Mouse (Mus musculus) thymus, postnatal 0 days (tissue): ENCODE data around the gene Sfi1. TPM values are rescaled to one million over a fixed set of nuclear protein-coding genes. Genes with fewer than 3 reads are reported as not detected.
A peak's percentile ranks its signal among the peaks of the same experiment; 100 is the strongest.
"Not testable (repeated sequence)": the region's sequence is repeated elsewhere in the genome, so short reads cannot be mapped to it uniquely, and the experiment has no call there.

Source experiments
- DNase-seq: peaks from one replicate; pipeline ENCODE4 v3.0.0-alpha.2; 2015; ENCODE audit warnings: low spot score
- polyA plus RNA-seq: library from polyadenylated mRNA; unstranded; fragments of >200 nt; fragmentation: Nextera tagmentation; extraction: Ambion mirVana; gene quantifications from 2 replicates; pipeline ENCODE4 v1.2.1, GENCODE M21; 2015

Sfi1 gene
- polyA plus RNA-seq, 1 experiment from 2014 or later, result 14.0 TPM

DNA sequence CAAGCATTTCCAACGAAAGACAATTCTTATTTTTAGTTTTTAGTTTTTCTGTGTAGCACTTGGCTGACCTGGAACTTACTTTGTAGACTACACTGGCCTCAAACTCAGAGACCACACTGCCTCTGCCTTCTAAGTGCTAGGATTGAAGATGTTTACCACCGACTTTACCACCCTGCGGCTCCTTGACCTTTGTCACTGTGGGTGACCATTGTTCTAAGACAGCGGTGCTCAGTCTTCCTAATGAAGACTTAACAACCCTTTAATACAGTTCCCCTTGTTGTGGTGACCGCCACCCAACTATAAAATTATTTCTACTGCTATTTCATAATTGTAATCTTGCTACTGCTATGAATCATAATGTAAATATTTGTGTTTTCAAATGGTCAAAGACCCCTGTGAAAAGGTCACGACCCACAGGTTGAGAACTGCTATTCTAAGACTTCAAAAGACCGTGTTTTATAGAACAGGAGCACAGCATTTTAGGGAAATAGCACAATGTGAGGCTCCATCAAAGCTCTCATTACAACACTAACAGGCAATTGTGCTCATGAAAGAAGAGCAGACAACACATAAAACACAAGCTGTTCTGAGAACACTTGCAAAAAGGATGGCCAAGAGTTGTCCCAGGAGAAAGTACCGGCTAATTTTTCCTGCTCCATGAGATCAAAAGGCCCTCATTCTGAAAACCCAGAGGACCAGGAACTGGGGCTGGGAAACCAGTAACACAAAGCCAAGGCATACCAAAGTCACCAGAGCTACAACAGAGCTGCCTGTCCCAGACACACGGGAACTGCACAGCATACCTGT, 47.7 kb downstream of the Sfi1 start:
- DNase-seq, result not testable (repeated sequence)

GRCm38 (mm10) chr11:3143984-3144383, 49.3 kb downstream of the Sfi1 start:
- DNase-seq, result not testable (repeated sequence)

- not testable (repeated sequence) for DNase-seq
Observed at GRCm38 (mm10) chr11:3142413-3142812, 50.9 kb downstream of the Sfi1 start.

- not testable (repeated sequence) for DNase-seq
Observed at GRCm38 (mm10) chr11:3140967-3141535, 52.2 kb downstream of the Sfi1 start.

DNA sequence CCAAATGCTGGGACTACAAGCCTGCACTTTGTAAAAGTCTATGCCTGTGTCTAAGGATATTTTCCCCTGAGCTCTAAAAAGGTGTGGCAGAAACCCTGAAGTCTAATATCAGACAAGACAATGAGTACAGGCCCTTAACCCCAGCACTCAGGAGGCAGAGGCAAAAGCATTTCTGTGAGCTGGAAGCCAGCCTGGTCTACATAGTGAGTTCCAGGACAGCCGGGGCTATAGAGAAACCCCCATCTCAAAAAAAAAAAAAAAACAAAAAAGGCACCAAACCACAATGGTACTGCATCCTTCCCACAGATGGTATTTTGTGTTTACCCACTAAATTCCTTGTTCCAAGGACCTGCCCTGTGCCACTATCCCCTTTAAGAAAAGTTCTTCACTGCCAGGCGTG, 54.9 kb downstream of the Sfi1 start:
- not testable (repeated sequence) for DNase-seq

DNA sequence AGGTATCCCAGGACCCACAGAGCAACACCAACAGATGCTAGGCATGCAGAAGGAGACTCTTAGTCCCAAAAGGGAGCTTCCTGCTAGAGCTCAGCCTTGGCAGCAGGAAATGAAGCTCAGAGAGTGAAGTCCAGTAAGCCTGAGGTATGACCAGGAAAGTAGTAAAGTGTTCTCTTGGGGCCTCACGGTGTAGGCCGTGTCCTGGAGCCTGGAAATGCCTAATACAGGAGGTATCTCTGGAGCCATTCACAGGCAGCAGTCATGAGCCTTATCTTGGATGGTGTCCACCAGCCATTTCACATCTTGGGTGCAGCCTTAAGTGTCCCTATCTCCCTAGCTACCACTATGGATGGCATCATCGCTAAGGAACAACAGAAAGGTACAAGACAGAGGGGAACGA, 56.0 kb downstream of the Sfi1 start:
- DNase-seq, result not testable (repeated sequence)

GRCm38 (mm10) chr11:3135956-3136355, 57.3 kb downstream of the Sfi1 start:
- not testable (repeated sequence) for DNase-seq

- not testable (repeated sequence) for DNase-seq
Observed at GRCm38 (mm10) chr11:3135391-3135790, 57.9 kb downstream of the Sfi1 start.

DNA sequence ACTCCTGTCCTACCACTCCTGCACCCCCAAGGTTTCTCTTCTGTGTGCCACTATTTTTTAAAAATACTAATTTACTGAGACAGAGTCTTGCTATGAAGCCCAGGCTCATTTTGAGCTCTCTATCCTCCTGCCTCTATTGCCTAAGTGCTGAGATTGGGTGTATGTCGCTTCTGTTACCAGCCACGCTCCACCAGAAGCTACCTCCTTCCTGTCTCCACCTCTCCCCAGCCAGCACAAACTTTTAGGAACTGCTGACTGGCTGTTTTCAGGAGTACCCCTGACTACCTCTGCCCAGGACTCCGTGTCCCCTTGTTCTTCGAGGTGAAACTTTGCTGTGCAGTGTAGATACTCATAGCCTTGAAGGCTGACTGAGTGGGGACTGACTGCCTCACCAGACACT, 59.9 kb downstream of the Sfi1 start:
- not testable (repeated sequence) for DNase-seq

GRCm38 (mm10) chr11:3132957-3133356, 60.3 kb downstream of the Sfi1 start:
- DNase-seq, result not testable (repeated sequence)

DNA sequence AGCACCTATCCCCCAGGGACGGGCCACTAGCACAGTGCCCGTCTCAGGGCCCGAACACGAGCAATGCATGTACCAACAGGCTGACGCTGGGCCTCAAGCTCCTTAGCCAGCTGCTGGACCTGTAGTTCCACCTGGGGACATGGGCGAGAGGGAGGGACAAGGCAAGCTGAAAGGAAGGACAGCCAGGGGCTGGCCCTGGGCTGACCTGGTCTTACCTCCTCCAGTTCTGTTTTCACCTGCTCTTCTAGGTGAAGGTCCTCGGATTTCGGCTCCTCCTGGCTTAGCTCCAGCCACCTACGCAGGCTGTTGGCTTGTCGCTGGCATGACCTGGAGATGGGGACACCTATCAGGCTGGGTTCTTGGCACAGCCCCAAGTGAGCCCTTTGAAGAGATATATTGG, 61.3 kb downstream of the Sfi1 start:
- not testable (repeated sequence) for DNase-seq

DNA sequence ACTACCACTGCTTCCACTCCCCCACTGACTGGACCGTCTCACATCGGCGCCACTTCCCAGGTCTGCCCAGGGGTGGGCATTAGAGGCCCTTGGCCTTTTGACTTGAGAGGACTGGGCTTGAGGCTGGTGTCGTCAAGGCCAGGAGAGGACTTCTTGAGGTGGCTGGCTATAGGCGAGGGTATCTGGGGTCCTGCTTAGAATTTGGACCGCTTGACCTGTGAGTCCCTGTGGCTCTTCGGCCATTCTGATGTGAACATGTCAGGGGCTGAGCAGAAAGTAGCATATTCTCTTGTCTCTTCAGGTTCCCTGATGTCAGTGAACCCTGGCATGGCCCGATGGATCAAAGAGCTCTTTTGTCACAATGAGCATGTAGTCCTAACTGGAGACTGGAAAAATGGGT, 63.4 kb downstream of the Sfi1 start:
- DNase-seq, result not testable (repeated sequence)

DNA sequence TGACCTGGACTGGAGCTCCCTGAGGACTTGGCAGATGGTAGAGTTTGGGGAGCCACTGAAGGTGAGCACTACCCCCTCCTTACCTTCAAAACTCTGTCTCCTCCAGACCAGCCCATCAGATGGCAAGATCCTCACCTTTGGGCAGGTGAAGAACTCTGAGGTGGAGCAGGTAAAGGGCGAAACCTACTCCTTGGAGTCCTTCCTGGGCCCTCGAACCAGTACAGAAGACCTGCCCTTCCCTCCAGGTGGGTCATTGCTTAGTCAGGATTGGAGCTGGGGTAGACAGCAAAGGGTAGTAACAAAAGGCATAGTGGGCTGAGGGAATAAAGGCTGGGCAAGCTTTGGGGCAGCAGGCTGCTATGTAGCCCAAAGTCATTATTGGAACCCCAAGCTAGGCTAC, 64.0 kb downstream of the Sfi1 start:
- DNase-seq, result not testable (repeated sequence)

DNA sequence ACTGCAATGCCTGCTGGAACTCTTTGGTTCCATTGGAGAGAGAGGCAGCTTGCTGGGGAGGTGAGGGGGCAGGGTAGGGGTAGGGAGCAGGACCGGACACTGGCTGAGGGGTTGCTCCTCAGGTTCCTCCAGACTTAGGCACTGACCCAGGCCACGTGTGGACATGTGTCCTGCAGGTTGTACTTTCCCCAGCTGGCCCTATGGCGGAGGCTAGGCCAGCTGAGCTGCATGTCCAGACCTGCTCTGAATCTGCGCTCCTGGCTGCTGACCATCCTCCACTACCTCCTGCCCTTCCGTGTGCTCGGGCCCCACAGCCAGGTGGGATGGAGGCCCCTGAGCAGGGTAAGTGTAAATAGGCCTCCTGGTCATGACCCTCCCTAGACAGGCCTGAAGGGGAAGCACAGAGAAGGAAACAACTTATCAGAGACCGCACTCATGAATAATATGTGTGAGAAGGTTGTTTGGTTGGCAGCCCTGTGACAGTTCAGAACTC, 65.9 kb downstream of the Sfi1 start:
- DNase-seq, result peak; percentile 37

- DNase-seq, result not testable (repeated sequence)
Observed at GRCm38 (mm10) chr11:3126478-3127302, 66.6 kb downstream of the Sfi1 start.

DNA sequence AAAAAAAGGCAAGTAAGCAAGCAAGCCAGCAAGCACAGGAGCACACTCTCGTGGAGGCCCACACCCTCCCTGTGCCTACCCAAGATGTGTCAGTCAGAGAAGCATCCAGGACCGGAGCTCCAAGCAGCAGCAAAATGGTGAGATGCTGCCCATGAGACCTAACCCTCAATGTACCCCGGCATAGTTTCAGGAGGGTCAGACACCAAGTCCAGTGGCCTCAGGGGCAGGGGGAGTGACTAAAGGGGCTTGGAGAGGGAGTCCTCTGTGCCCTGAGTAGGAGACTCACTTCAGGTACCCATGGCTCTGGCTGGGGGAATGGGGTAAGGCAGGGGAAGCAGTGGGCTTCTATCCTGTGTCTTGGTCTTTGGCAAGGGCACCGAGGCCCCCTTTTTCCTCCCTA, 67.3 kb downstream of the Sfi1 start:
- not testable (repeated sequence) for DNase-seq

GRCm38 (mm10) chr11:3124932-3125810, 68.1 kb downstream of the Sfi1 start:
- peak; percentile 52 for DNase-seq

DNA sequence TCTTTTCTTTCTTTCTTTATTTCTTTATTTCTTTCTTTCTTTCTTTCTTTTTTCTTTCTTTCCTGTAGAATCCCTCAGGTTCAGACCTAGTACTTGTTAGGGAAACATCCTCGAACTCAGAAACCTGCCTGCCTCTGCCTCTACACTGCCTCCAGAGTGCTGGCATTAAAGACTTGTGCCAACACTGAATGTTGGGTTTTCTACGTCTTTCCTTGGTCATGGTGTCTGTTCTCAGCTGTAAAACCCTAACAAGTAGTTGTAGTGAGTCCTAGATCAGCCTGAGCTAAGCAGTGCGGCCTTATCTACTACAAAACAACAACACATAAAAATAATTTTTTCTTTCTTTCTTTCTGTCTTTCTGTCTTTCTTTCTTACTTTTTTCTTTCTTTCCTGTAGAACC, 78.9 kb downstream of the Sfi1 start:
- no peak for DNase-seq

DNA sequence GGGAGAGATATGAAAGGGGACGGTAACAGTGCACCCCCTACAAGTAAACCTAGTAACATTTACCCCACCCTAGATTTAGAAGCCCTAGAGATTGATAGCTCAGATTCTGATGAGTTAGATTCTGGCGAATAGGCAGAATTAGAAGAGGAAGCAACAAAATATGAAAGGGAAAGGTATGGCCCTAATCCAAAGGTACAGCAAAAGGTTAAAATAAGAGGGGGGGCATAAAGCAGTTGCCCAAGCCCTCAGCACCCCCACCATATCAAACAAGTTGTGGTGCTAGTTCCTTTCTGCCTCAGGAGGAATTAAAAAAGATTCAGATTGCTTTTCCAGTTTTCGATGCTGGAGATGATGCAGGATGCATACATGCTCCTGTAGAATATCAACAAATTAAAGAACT, 87.1 kb downstream of the Sfi1 start:
- DNase-seq, result no peak

DNA sequence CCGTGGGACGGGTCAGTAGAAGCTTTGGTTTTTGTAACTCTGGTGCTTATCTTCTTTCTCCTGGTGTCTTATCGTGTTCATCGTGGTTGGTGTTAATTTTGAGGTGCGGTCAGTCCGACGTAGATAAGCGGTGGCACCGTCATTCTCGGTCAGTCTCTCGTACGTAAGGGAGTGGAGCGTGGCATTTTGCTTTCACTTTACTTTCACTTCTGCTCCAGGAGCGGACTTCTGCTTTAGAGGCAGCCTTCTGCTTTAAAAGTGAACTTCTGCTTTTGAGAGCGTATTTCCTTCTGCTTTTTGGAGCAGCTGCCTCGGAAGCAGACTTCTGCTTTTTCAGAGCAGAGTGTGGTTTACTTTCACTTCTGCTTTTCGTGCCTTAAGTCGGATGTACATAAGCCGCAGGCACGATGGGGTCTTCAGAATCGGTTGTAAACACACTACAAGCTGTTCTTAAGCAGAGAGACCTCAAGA, 88.0 kb downstream of the Sfi1 start:
- peak; percentile 85 for DNase-seq
